Mouse (Mus musculus): Measurements from ENCODE around the gene Baz2b. TPM values are rescaled to one million over a fixed set of nuclear protein-coding genes. Genes with fewer than 3 reads are reported as not detected.
A peak's percentile ranks its signal among the peaks of the same experiment; 100 is the strongest.

The Baz2b gene
- polyA plus RNA-seq, 1 experiment from 2014 or later, result 34.0 TPM

GRCm38 (mm10) chr2:60123061-60123874 lies 86.4 kb downstream of the Baz2b start:
- Histone ChIP-seq H3K9ac (ENCODE audit: low read length) (no peak overlapping the region), H3K4me3 (ENCODE audit: low read depth, low read length) (no peak overlapping the region), H3K4me2 (replicated peaks; ENCODE audit: low read depth) (peak overlapping the region; percentile 9; the same call in 1 of the 2 replicates), H3K36me3 (ENCODE audit: control insufficient read depth, insufficient read depth, low read length) (no peaks in the 10 kb centered on the region), H3K27me3 (ENCODE audit: control insufficient read depth, insufficient read depth, low read length) (no peaks in the 10 kb centered on the region), H3K9me3 (ENCODE audit: control insufficient read depth, low read length) (no peaks in the 10 kb centered on the region), H3K27ac (replicated peaks) (no peak overlapping the region), H3K4me1 (replicated peaks; ENCODE audit: control insufficient read depth, insufficient read depth) (peaks cover 2% of the 10 kb centered on the region; the same call in 1 of the 2 replicates)
- no peak for TF ChIP-seq CTCF (IDR thresholded peaks at IDR 0.05; ENCODE audit: low read depth)
- no peak for TF ChIP-seq EP300 (optimal IDR thresholded peaks at IDR 0.05)
- ATAC-seq (ENCODE audit: low FRiP score, low TSS enrichment), result no peak
- WGBS, result 35% methylated on average over 6 of the region's 6 CpGs
- DNase-seq (ENCODE audit: low spot score), result no peak

GRCm38 (mm10) chr2:60122188-60122587 lies 87.5 kb downstream of the Baz2b start:
- WGBS, result 41% methylated on average over 2 of the region's 2 CpGs
- no peak for TF ChIP-seq EP300 (optimal IDR thresholded peaks at IDR 0.05)
- no peak for TF ChIP-seq CTCF (IDR thresholded peaks at IDR 0.05; ENCODE audit: low read depth)
- no peak for ATAC-seq (ENCODE audit: low FRiP score, low TSS enrichment)
- H3K36me3 ChIP-seq (ENCODE audit: control insufficient read depth, insufficient read depth, low read length), result no peaks in the 10 kb centered on the region
- H3K9me3 ChIP-seq (ENCODE audit: control insufficient read depth, low read length), result no peaks in the 10 kb centered on the region
- no peak overlapping the region for H3K4me3 ChIP-seq (ENCODE audit: low read depth, low read length)
- DNase-seq (ENCODE audit: low spot score), result no peak
- H3K4me1 ChIP-seq (replicated peaks; ENCODE audit: control insufficient read depth, insufficient read depth), result peaks cover 2% of the 10 kb centered on the region; the same call in 1 of the 2 replicates
- H3K27me3 ChIP-seq (ENCODE audit: control insufficient read depth, insufficient read depth, low read length), result no peaks in the 10 kb centered on the region
- no peak overlapping the region for H3K27ac ChIP-seq (replicated peaks)
- H3K9ac ChIP-seq (ENCODE audit: low read length), result no peak overlapping the region
- H3K4me2 ChIP-seq (replicated peaks; ENCODE audit: low read depth), result no peak overlapping the region

DNA sequence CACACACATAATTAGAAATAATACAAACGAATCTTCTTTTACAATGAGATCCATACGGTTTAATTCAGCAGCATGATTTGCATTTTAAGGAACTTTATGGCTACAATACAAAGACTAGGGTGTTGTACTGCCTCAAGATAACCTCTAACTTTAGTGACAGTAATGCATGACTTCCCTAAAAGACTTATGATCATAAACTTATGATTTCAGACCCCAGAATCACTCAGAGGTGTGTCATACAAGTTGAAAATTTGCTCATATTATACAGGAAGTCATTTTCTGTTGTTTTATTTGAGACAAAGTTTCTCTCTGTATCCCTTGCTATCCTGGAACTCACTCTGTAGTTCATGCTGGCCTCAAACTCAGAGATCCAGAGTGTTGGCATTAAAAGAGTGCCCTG lies 89.0 kb downstream of the Baz2b start:
- Histone ChIP-seq H3K4me1 (replicated peaks; ENCODE audit: control insufficient read depth, insufficient read depth) (peaks cover 2% of the 10 kb centered on the region; the same call in 1 of the 2 replicates), H3K9me3 (ENCODE audit: control insufficient read depth, low read length) (no peaks in the 10 kb centered on the region), H3K27me3 (ENCODE audit: control insufficient read depth, insufficient read depth, low read length) (no peaks in the 10 kb centered on the region), H3K27ac (replicated peaks) (no peak overlapping the region), H3K36me3 (ENCODE audit: control insufficient read depth, insufficient read depth, low read length) (no peaks in the 10 kb centered on the region), H3K4me3 (ENCODE audit: low read depth, low read length) (no peak overlapping the region), H3K4me2 (replicated peaks; ENCODE audit: low read depth) (no peak overlapping the region), H3K9ac (ENCODE audit: low read length) (no peak overlapping the region)
- ATAC-seq (ENCODE audit: low FRiP score, low TSS enrichment) (no peak), DNase-seq (ENCODE audit: low spot score) (no peak)
- TF ChIP-seq EP300 (optimal IDR thresholded peaks at IDR 0.05) (no peak), CTCF (IDR thresholded peaks at IDR 0.05; ENCODE audit: low read depth) (no peak)
- 79% methylated on average over 2 of the region's 2 CpGs for WGBS

GRCm38 (mm10) chr2:60118684-60119558 lies 90.7 kb downstream of the Baz2b start:
- WGBS, result 46% methylated on average over 10 of the region's 10 CpGs
- Histone ChIP-seq H3K9me3 (ENCODE audit: control insufficient read depth, low read length) (no peaks in the 10 kb centered on the region), H3K27ac (replicated peaks) (no peak overlapping the region), H3K4me1 (replicated peaks; ENCODE audit: control insufficient read depth, insufficient read depth) (peaks cover 2% of the 10 kb centered on the region; the same call in 1 of the 2 replicates), H3K27me3 (ENCODE audit: control insufficient read depth, insufficient read depth, low read length) (no peaks in the 10 kb centered on the region), H3K4me2 (replicated peaks; ENCODE audit: low read depth) (no peak overlapping the region), H3K36me3 (ENCODE audit: control insufficient read depth, insufficient read depth, low read length) (peaks cover 2% of the 10 kb centered on the region; the same call in 1 of the 2 replicates), H3K9ac (ENCODE audit: low read length) (no peak overlapping the region), H3K4me3 (ENCODE audit: low read depth, low read length) (no peak overlapping the region)
- ATAC-seq (ENCODE audit: low FRiP score, low TSS enrichment) (no peak), DNase-seq (ENCODE audit: low spot score) (no peak)
- TF ChIP-seq EP300 (optimal IDR thresholded peaks at IDR 0.05) (no peak), CTCF (IDR thresholded peaks at IDR 0.05; ENCODE audit: low read depth) (no peak)

- Histone ChIP-seq H3K36me3 (ENCODE audit: control insufficient read depth, insufficient read depth, low read length) (peaks cover 2% of the 10 kb centered on the region; the same call in 1 of the 2 replicates), H3K4me3 (ENCODE audit: low read depth, low read length) (no peak overlapping the region), H3K9ac (ENCODE audit: low read length) (no peak overlapping the region), H3K27me3 (ENCODE audit: control insufficient read depth, insufficient read depth, low read length) (no peaks in the 10 kb centered on the region), H3K4me1 (replicated peaks; ENCODE audit: control insufficient read depth, insufficient read depth) (peaks cover 2% of the 10 kb centered on the region; the same call in 1 of the 2 replicates), H3K4me2 (replicated peaks; ENCODE audit: low read depth) (no peak overlapping the region), H3K9me3 (ENCODE audit: control insufficient read depth, low read length) (no peaks in the 10 kb centered on the region), H3K27ac (replicated peaks) (no peak overlapping the region)
- no peak for ATAC-seq (ENCODE audit: low FRiP score, low TSS enrichment)
- 66% methylated on average over 9 of the region's 9 CpGs for WGBS
- no peak for TF ChIP-seq EP300 (optimal IDR thresholded peaks at IDR 0.05)
- no peak for TF ChIP-seq CTCF (IDR thresholded peaks at IDR 0.05; ENCODE audit: low read depth)
- no peak for DNase-seq (ENCODE audit: low spot score)
Measured at GRCm38 (mm10) chr2:60117867-60118266, 91.8 kb downstream of the Baz2b start.
